Mouse (Mus musculus) layer of hippocampus, adult 2 months (tissue): ENCODE measurements at regions not wholly inside any gene's neighbourhood (a gene's known extent, or its start where the extent isn't known, plus 50 kb on each side); places are given as distances from the start of the nearest gene placed in this dataset.

Experiments
- DNase-seq, 2 experiments: peaks; one replicate each; pipeline ENCODE4 v3.0.0; 2022; ENCODE audit warnings: low spot score in 2 of 2
- H3K27ac ChIP-seq: fragments of 200-600 bp; 2 replicates; pipeline ENCODE4 v1.8.1; 2022
- H3K4me3 ChIP-seq: fragments of 200-600 bp; 2 replicates; pipeline ENCODE4 v1.8.1; 2022; ENCODE audit warnings: mild to moderate bottlenecking
- CTCF ChIP-seq: fragments of 200-600 bp; conservative IDR thresholded peaks from 2 replicates; pipeline ENCODE4 v1.8.1; 2022; ENCODE audit warnings: antibody characterized with exemption, mild to moderate bottlenecking, moderate library complexity

DNA sequence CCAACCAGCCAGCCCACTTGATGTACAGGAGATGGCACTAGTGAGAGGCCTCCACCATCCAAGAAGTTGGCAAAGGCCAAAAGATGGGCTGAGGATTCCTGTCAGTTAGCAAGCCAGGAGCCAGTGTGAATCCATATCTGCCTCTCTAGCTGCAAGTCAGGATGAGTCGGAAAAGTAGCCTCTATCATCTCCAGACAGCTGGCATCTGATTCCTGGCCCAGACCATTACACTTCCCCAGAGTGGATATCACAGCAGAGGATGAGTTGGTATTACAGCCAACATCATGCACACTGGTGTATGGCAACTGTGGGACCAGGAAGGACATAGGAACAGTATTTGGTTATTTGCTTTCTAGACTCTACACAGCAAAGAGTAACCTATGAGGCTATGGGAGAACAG is 77.5 kb downstream of the Ackr3 start:
- DNase-seq, result no peak
- Histone ChIP-seq H3K27ac (no peak overlapping the region), H3K4me3 (no peak overlapping the region)
- no peak for TF ChIP-seq CTCF

- H3K27ac ChIP-seq, result no peak overlapping the region
- H3K4me3 ChIP-seq, result no peak overlapping the region
- no peak for TF ChIP-seq CTCF
- DNase-seq, result no peak
Measured at GRCm38 (mm10) chr1:90281956-90282355, 78.2 kb downstream of the Ackr3 start.

DNA sequence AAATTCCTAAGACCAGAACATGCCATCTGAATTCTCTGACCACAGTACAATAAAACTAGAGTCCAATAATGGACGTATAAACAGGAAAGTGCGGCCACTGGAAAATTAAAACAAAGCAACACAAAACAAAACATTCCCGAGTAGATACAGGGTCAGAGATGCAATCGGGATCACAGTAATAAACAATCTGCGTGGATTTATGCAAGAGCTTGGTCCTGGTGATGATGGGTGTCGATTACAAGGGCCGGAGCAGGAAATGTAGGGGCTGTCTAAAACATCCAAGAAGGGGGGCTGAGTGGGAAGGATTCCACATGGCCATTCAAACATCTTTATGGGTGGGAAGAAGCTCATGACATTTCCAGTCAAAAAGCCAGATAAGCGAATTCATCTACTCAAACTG is 78.6 kb downstream of the Ackr3 start:
- no peak for TF ChIP-seq CTCF
- Histone ChIP-seq H3K4me3 (no peak overlapping the region), H3K27ac (peak overlapping the region; percentile 93)
- no peak for DNase-seq

DNA sequence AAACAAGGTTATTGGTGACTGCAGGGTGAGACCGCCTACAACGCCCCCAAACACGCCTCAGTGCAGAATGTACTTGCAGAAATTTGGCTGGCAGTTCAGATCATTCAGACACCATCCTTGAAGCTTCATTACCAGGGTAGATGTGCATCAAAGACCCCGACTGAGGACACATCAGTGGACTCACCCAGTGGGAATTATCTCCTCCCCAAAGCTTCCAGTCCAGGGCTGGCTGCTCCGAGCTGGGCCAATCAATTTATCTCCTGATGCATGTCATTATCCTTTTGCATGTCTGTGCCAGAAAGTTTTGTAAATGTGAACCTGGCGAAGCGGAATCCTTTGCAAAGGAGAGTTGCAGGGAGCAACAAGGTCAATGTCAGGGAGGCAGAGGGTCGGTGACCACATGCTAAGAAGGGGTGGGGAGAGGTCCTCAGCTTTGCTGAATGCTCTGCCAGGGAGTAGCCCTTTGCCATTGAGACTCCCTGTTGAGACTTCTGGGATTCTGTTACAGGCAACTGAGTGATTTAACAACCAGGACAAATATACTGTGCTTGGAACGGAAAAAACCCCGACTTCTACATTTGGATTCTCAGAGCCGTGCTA is 79.5 kb downstream of the Ackr3 start:
- no peak overlapping the region for H3K4me3 ChIP-seq
- H3K27ac ChIP-seq, result peak overlapping the region; percentile 93
- no peak for TF ChIP-seq CTCF
- no peak for DNase-seq

- peak overlapping the region; percentile 93 for H3K27ac ChIP-seq
- peak in 1 of 2 experiments; percentile 56 for DNase-seq
- TF ChIP-seq CTCF, result no peak
- H3K4me3 ChIP-seq, result no peak overlapping the region
Measured at GRCm38 (mm10) chr1:90283912-90284636, 80.3 kb downstream of the Ackr3 start.

GRCm38 (mm10) chr1:90285318-90285717 is 81.5 kb downstream of the Ackr3 start:
- TF ChIP-seq CTCF, result no peak
- no peak overlapping the region for H3K4me3 ChIP-seq
- peak overlapping the region; percentile 93 for H3K27ac ChIP-seq
- DNase-seq, result no peak

- H3K4me3 ChIP-seq, result no peak overlapping the region
- no peak overlapping the region for H3K27ac ChIP-seq
- no peak for TF ChIP-seq CTCF
- DNase-seq, result no peak
Measured at GRCm38 (mm10) chr1:90287251-90287650, 83.5 kb downstream of the Ackr3 start.

DNA sequence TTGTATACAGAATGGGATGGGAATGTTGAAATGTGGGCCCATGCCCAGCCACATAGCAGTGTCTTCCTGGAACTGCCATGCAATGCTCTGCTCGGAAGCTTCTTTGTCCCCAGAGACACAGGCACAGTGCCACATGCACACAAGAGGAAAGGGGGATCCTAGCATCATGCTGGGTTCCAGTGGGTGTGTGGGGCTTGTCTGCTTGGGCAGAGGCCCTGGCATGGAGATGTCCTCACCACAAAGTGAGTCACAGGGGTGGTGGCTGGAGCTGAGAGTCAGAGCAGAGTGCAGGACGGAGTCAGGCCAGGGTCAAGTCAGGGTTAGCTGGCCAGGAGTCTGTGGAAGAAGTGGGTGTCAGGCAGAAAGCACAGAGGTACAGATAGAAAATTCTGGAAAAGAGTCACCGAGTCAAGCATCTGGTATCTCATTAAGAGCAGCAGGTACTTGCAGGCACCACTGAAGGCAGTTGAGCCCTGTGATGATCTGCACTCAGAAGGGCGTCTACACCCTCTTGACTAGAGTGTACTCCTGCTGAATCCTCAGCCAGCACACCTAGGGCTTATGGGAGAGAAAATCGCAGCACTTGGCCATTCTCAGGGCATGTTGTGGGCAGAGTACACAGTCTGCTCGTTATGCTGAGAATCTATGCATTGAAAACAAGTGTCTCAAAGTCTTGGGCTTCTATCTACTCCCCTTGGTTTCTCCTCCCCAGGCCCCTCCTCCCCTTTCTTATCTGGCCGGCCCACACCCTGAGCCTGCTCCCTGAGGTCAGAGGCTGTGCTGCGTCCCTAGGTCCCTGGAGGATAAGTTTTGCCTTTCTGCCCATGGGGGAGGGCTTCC is 85.3 kb downstream of the Ackr3 start:
- DNase-seq, result no peak
- peak overlapping the region; percentile 61 for H3K27ac ChIP-seq
- no peak for TF ChIP-seq CTCF
- no peak overlapping the region for H3K4me3 ChIP-seq

DNA sequence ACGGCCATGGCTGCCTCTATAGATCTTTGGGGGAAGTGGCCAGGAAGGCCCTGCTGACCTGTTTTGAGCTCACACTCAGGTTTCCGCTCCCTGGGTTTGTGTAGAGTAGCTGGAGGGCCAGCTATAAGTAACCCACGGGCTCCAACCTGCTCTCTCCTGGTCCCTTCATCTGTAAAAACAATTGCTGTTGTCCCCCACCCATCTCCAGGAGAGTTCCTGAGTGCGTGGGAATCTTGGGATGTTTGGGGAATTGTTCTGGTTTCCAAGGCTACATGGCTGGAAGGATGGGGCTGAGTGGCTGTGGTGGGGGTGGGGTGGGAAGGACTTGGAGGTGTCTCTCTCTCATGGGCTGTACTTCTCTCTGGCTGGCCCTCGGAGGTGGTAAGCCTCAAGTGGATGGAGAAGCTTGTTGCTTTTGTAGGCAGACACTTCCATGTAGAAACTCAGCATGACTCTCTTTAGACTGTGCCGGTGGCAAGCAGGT is 86.0 kb downstream of the Ackr3 start:
- peak overlapping the region; percentile 61 for H3K27ac ChIP-seq
- H3K4me3 ChIP-seq, result no peak overlapping the region
- DNase-seq, result no peak
- no peak for TF ChIP-seq CTCF

DNA sequence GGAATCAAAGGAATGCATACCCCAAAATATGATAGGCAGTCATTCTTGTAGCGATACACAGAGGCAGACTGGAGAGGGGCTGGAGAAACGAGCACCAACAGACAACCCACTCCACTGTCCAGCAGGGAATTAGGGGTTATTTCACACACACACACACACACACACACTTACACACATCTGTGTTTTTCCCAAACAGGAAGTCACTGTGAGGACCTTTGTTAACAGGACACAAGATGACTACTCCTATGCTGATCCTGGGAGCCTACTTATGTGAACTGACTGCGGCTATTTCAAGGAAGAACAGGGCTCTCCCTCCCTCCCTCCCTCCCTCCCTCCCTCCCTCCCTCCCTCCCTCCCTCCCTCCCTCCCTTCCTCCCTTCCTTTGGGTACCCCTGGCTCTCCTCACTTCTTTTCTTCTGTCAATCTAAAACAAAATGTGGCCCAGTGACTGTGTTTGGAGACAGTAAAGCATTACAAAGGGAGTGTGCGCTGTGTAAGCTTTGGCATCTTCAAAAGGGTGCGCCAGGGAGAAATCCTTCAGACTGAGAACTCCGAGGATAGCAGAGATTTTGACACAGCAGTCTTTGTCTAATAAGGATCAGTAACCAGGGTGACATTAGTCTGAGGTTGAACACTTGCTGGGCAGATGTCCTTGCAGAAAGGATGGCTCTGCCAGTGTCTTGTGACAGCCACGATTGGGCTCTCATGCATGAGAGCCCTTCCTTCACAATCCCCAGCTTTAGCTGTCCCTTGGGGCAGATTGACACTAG is 86.8 kb downstream of the Ackr3 start:
- no peak for TF ChIP-seq CTCF
- no peak for DNase-seq
- Histone ChIP-seq H3K4me3 (no peak overlapping the region), H3K27ac (no peak overlapping the region)

GRCm38 (mm10) chr1:90291256-90291655 is 87.5 kb downstream of the Ackr3 start:
- TF ChIP-seq CTCF, result peak; percentile 49
- Histone ChIP-seq H3K4me3 (no peak overlapping the region), H3K27ac (no peak overlapping the region)
- no peak for DNase-seq

- DNase-seq, result no peak
- Histone ChIP-seq H3K4me3 (no peak overlapping the region), H3K27ac (no peak overlapping the region)
- no peak for TF ChIP-seq CTCF
Measured at GRCm38 (mm10) chr1:90297751-90298150, 94.0 kb downstream of the Ackr3 start.
